Mouse (Mus musculus): ENCODE results near the gene Wfdc18.

Wfdc18 gene

DNA sequence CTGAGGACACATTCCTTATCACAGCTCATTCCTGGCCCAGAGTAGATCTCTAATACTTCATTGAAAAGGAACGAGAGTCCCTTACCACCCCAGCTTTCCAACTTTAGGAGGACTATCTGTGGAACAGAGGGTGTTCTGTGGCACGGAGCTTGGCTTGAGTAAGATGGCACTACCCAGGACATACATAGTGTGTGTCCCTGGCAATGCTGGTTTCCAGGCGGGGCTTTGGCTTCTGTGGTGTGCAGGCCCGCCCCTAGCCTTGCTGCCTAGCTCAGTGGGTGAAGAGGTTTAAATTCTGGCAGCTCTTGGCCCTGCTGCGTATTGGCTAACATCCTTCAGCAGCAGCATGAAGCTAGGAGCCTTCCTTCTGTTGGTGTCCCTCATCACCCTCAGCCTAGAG lies 37.9 kb downstream of the Wfdc18 start, which contains the start of gene Wfdc21:
Gene Wfdc21 (plus strand): TSS at position 260 of the 400 bp plus-strand sequence.
- Histone ChIP-seq H3K9me3 (ENCODE audit: low read length) (peaks cover 12% of the 10 kb centered on the region), H3K4me1 (replicated peaks; ENCODE audit: low read depth, low read length) (no peaks in the 10 kb centered on the region), H3K4me3 (replicated peaks; ENCODE audit: low read length) (no peak within 1 kb of the TSS), H3K27me3 (ENCODE audit: insufficient read depth, low read length) (peaks cover 15% of the 10 kb centered on the region), H3K36me3 (ENCODE audit: insufficient read depth, low read length) (no peaks in the 10 kb centered on the region)
- TF ChIP-seq CTCF (conservative IDR thresholded peaks at IDR 0.05; ENCODE audit: low read length) = no peak
- no peak for TF ChIP-seq NANOG (IDR thresholded peaks at IDR 0.05; ENCODE audit: borderline replicate concordance, low read length)
- no peak for TF ChIP-seq POU5F1 (IDR thresholded peaks at IDR 0.05; ENCODE audit: borderline replicate concordance, low read length)

DNA sequence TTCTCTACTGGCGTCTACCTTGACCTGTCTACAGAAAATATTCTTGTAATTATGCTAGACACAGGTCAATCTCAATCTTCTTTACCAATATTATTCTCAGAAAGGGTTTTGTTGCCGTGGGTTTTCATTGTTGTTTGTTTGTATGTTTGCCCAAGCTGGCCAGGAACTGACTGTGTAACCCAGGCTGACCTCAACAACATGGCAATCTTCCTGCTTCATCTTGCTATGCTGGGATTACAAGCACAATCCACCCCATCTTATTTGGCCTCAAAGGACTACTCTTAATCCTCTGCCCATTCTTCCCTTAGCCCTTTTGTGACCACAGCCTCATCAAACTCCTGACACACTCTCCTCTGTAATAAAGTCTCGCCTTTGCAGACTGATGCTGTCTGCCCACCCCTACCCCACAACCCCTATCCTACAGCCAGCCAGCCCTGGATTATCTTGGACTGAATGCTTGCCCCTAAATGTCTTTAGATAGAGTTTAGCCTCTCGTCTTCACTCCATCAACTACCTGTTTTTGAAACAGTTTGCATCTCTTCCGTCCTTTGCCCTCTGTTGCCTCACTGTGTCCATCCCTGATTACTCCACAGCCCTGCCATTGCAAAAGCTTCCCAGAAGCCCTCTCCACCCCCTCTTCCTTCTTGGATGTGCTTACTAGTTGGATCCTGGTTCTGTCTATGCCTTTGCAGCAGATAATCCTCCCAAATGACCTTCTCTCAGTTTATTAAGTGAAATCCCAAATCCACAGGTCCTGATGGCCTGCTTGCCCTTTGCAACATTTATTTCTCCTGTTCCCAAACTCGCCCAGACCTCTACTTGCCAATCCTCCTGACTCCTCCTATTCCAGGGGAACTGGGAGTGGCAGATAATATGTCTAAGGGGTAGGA lies 38.8 kb downstream of the Wfdc18 start:
- Histone ChIP-seq H3K4me1 (replicated peaks; ENCODE audit: low read depth, low read length) (no peaks in the 10 kb centered on the region), H3K4me3 (replicated peaks; ENCODE audit: low read length) (no peak overlapping the region), H3K27me3 (ENCODE audit: insufficient read depth, low read length) (peaks cover 15% of the 10 kb centered on the region), H3K9me3 (ENCODE audit: low read length) (peaks cover 12% of the 10 kb centered on the region), H3K36me3 (ENCODE audit: insufficient read depth, low read length) (no peaks in the 10 kb centered on the region)
- TF ChIP-seq POU5F1 (IDR thresholded peaks at IDR 0.05; ENCODE audit: borderline replicate concordance, low read length) (no peak), NANOG (IDR thresholded peaks at IDR 0.05; ENCODE audit: borderline replicate concordance, low read length) (no peak), CTCF (conservative IDR thresholded peaks at IDR 0.05; ENCODE audit: low read length) (no peak)

DNA sequence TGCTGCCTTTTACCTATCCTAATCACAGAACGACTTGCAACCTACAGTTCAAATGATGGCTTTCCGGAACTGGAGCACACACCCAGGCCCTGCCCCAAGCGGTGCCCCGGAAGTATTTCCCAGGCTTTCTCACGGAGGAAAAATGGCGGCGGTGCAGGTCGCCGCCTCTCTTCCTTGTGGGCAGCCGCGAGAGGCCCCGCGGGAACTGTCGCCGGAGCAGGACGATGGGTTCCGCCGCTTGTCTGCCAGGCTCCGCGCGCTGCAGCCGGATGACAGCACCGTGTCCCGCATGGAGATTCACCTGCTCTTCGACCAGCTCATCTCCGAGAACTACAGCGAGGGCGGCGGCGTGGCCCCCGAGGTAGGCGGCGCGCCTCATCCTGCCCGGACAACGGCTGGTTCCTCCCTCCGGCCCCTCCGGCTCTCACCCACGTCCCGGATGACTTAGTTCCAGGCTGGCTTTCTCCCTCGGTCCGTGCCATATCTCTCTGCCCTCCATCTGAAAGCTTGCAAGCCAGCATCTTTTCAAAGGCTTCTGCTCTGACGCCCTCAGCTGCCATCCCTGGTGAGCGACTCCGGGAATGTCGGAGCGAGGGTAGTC lies 44.9 kb downstream of the Wfdc18 start, which contains the start of gene Heatr6:
Gene Heatr6 (plus strand): TSS at position 116 of the 601 bp plus-strand sequence.
- peaks cover 12% of the 10 kb centered on the region for H3K9me3 ChIP-seq (ENCODE audit: low read length)
- H3K36me3 ChIP-seq (ENCODE audit: insufficient read depth, low read length) = peaks cover 34% of the 10 kb centered on the region
- H3K27me3 ChIP-seq (ENCODE audit: insufficient read depth, low read length) = no peaks in the 10 kb centered on the region
- TF ChIP-seq NANOG (IDR thresholded peaks at IDR 0.05; ENCODE audit: borderline replicate concordance, low read length) (no peak), POU5F1 (IDR thresholded peaks at IDR 0.05; ENCODE audit: borderline replicate concordance, low read length) (no peak), CTCF (conservative IDR thresholded peaks at IDR 0.05; ENCODE audit: low read length) (no peak)
- peak within 1 kb of the TSS; percentile 90 for H3K4me3 ChIP-seq (replicated peaks; ENCODE audit: low read length)
- peaks cover 17% of the 10 kb centered on the region for H3K4me1 ChIP-seq (replicated peaks; ENCODE audit: low read depth, low read length)

DNA sequence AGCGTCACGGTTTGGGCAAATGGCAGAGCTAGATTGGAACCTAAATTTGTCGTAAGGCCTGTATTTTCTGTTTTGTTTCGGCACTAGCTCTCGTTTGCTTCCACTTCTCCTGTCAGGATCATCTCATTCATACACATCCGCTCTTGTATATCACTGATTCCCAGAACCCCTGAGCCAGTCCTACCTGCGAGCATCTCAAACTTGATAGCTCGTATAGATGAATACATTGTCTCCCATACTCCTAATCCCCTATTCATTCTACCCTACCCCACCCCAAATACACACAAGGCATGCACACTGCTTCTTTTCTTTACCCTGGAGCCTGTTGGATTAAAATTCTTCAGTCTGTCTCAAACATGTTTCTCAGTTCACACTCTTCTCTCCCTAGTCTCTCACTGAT lies 45.4 kb downstream of the Wfdc18 start:
- TF ChIP-seq POU5F1 (IDR thresholded peaks at IDR 0.05; ENCODE audit: borderline replicate concordance, low read length) = no peak
- no peak for TF ChIP-seq NANOG (IDR thresholded peaks at IDR 0.05; ENCODE audit: borderline replicate concordance, low read length)
- no peak for TF ChIP-seq CTCF (conservative IDR thresholded peaks at IDR 0.05; ENCODE audit: low read length)
- peaks cover 39% of the 10 kb centered on the region for H3K36me3 ChIP-seq (ENCODE audit: insufficient read depth, low read length)

More for the DNA sequence above, 45.4 kb downstream of the Wfdc18 start:
- Histone ChIP-seq H3K27me3 (ENCODE audit: insufficient read depth, low read length) (no peaks in the 10 kb centered on the region), H3K4me3 (replicated peaks; ENCODE audit: low read length) (peak overlapping the region; percentile 90), H3K4me1 (replicated peaks; ENCODE audit: low read depth, low read length) (peaks cover 17% of the 10 kb centered on the region), H3K9me3 (ENCODE audit: low read length) (peaks cover 12% of the 10 kb centered on the region)
